Mouse (Mus musculus): Measurements from ENCODE around the gene Topbp1.

Topbp1 gene

DNA sequence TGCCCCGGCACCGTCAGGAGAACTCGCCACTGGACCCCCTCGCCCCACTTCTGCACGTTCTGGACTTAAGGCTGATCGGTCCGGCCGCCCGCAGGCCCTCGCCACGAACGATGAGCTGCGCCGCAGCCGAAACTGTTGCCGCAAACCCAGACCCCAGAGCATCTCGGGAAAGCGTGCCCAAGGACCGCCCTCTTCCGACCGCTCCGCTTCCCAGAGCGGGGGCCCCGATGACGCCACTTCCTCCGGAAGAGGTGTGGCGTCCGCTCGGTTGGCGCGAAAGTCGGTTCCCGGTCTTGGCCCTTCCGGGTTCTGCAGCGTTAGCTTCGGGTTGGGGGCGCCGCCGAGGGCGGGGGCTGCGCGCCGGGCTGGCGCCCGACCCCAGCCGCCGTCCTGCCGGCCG, at the start of gene Topbp1, which contains the start of gene 1300017J02Rik:
Gene Topbp1, plus strand, starts transcription at position 289 of the 400 bp plus-strand sequence.
Gene 1300017J02Rik, minus strand, starts transcription at position 156 of the 400 bp plus-strand sequence.
- DNase-seq (ENCODE audit: low spot score), result peak; percentile 93

DNA sequence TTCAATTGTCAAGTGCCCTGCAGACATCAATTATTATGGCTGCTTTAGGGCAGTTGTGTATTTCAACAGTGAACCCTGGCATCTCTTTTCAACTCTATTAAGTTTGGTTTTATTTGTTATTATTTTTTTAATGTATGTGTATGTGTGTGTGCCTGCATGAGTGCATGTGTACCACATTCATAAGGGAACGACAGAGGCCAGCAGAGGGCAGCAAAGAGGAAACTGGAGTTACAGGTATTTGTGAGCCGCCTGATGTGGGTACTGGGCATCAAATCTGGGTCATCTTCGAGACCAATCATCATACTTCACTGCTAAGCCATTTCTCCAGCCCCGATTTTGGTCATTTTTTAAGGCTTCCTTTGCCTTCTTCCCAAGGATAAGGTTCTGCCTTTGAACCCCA, 39.2 kb upstream of the Topbp1 start:
- DNase-seq (ENCODE audit: low spot score), result no peak

DNA sequence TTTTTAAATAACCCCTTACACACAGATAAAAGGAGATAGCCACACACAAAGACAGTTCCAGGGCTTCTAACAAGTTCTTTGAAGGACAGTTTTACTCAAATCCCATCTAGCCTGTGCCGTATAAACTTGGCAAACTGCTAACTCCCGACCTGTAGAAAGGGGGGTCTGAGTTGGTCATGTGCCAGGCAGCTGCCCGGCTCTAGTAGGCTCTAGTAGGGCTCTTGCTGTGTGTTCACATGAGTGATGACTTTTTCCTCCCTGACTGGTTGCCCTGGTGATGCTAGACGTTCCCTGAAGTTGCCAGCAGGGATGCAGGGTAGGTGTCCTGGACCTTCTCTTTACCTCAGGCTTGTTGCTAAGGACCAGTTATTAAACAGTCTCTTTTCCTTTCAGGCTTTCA, 33.9 kb upstream of the Topbp1 start:
- DNase-seq (ENCODE audit: low spot score), result no peak

DNA sequence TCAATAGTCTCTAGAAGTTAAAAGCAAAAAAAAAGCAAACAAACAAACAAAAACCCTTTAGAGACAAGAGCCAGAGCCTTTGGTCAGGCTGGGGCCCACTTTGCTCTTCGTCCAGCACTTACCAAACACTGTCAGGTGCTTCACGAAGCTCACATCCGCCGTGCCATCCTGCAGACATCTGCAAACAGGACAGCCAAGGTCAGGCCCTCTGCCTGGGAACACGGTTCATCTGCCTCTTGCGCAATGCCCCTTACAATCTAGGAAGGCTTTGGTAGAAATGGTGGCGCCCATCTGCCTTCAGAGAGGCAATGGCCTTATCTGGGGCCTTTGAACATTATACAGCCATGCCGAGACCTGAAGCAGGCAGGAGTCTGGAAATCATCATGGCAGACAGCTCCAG, 30.2 kb upstream of the Topbp1 start:
- no peak for DNase-seq (ENCODE audit: low spot score)

DNA sequence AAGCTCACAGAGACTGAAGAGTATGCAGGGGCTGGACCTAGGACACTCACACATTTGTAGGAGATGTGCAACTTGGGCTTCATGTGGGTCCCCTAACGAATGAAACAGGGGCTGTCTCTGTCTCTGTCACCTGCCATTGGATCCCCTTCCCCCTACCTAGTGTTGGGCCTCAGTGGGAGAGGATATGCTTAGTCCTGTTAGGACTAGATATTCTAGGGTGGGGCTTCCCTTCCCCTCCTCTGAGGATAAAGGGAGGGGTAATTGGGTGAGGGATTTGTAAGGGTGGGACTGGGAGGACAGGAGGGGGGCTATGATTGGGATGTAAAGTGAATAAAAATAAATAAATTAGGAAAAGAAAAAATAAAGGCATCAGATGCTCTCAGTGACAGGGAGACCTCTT, 29.3 kb upstream of the Topbp1 start:
- DNase-seq (ENCODE audit: low spot score), result no peak

DNA sequence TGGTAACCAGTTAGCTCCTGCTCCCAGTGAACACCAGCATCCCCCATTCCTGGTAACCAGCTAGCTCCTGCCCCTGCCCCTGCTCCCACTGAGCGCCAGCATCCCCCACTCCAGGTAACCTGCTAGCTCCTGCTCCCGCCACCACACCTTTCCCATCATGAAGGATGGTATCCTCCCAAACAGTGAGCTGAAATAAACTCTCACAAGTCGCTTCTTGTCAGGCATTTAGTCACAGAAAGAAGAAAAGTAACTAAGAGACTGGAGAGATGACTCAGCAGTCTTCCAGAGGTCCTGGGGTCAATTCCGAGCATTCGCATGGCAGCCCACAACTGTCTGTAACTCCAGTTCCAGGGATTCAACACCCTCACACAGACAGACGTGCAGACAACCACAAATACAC, 28.1 kb upstream of the Topbp1 start:
- DNase-seq (ENCODE audit: low spot score), result no peak

DNA sequence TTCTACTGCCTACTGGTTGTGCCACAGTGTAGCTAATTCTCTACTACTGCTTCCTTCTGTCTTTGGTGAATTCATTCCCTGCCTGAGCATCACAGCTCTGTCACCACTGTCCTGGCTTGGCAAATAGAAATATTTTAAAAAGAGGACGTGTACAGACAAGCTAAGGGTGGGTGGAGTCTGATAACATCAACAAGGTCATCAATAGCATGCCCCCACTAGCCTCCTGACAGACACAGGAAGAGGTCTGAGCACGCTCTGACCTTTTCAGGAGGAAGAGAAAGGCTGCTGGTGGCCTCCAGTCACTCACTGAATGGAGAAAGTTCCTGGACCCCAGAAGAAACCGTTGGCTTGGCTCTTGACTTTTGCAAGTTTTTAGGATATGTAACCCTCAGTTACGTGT, 18.6 kb upstream of the Topbp1 start:
- DNase-seq (ENCODE audit: low spot score), result no peak

DNA sequence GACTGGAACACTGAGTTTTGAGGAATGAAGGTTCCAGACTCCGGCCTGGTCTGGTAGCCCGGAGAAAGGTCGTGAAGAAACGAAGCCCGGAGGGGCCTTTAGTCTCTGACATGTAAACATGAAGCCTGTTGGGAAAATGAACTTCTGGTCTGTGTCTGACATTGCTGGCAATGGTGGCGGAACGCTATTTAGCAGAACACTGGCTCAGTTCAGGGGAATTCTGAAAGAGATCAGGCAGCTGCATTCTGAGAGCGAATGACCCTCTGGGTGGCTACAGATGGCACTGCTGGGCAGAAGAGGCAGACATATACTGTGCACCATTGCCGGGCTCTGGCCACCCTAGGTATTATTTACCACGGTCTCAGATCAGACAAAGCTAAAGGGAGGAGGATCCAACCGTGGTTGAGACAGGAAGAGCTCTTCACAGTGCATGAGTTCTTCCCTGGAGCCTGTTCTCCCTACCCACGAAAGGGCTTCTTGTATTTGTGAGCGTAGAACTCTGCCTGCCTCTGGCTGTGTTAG, 18.1 kb upstream of the Topbp1 start:
- no peak for DNase-seq (ENCODE audit: low spot score)

DNA sequence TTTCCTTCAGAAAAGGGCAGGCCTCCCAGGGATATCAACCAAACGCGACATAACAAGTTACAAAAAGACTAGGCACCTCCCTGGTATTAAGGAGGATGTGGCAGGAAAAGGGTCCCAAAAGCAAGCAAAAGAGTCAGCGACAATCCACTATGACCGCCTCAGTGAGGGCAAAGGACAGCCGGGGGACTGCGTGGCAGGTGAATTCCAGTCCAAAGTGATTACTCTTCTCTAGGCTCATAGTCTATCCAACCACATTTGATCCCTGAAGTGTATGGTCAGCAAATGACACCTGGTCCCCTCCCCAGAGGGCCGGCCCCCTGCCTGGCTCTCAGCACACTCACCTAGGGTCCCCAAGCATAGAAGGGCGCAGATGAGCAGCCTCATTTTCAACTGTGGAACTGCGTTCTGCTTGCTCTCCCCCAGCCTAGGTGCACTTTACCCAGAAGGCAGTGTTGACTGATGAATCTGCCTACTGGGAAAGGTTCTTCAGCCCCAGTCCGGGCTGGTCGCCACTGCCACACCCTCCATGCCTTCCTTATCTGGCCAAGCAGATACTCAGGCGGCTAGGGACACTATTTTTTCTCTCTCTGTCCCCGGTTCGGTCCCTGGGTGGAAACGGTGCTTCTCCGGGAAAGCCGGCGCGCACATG, 17.1 kb upstream of the Topbp1 start:
- DNase-seq (ENCODE audit: low spot score), result no peak

DNA sequence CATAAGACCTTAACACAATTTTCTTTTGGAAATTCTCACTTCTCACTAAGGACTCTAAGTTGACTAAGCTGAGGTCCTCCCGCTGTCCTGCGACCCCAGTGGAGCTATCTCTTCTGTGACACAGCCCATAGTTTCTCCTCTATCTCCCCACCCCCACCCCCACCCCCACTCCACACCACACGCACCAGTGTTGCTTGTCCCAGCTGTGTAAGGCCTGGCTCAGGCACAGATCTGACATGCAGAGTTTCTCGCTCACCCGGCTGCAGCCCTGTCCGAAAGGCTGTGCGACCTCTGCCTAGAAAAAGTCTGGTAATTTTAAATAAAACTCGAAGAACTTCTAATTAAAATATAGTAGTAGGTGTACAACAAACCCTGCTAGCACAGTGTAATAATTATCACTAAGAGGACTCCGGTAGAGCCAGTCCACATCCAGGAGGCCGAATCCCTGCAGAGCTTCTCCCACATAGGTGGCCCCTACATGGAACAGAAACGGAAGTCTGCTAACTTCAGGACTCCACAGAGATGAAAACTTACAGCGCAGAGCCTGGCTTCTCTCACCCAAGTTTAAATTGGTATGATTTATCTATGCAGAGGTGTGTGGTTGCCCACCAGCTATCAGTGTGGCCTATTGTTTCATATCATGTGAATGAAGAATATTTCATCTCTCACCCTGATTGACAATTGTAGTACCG, 16.4 kb upstream of the Topbp1 start:
- DNase-seq (ENCODE audit: low spot score), result no peak

DNA sequence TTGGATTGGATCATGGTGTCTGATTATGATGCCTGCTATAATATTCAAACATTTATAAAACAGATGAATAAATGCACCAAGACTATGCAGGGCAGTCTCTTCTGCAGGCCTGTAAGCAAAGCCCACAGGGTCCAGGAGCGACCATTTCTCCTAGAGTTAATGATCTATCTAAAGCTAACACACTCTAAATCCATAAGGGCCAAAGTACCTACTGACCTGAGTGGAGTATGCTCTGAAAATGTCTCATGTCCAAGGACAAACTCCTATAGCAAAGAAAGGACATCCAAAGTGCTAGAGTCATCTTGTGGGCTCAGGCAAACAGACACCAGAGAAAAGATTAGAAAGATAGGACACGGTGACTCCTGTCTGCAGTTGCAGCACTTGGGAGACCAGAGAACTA, 10.5 kb upstream of the Topbp1 start:
- no peak for DNase-seq (ENCODE audit: low spot score)

DNA sequence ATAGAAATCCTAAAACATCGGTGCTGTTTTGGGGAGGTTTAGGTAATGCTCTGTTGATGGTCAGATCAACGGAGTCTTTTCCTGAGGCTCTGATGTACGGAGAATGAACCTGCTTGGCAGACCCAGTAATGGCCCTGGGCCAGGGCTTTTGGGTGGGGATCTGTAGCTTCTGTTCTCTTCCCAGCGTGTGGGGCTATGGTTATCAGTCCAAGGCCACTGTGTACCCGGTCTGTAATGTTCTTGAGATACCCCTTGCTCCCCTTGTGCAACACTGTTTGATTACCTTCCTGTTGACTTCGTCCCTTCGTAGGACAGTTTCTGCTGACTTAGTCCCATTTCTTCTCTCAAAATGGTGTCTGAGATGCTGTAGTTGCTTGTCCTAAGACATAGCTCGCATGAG, 3.9 kb upstream of the Topbp1 start:
- no peak for DNase-seq (ENCODE audit: low spot score)

DNA sequence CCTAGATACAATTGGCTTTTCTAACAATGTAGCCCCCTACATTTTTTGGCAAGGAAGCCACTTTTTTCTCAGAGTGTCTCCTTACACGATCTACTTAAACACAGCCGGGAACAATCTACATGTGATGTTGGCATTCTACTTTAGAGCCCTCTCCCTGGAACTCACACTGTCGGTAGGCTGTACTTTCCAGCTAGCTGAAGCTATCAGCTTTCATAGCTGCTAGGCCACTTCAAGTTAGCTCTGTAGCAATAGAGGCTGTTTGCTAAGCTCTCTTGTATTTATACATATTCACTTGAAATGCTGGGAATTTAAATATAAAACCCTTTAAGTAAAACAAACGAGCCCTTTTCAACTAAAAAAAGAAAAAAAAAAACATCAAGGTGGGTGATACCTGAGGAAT, 2.8 kb upstream of the Topbp1 start:
- DNase-seq (ENCODE audit: low spot score), result peak; percentile 31

DNA sequence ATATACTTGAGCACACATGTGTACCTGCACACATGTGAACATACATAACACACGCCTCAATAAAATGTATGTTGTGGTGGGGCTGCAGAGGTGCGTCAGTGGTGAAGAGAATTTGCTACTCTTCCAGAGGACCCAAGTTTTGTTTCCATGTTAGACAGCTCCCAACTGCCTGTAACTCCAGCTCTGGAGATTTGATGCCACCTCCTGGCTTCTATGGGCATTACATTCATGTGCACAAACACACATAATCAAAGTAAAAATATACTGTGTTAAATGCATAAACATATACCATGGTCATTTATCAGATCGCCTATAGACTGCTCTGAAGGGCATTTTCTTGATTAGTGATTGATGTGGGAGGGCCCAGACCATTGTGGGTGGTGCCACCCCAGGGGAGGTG, 2.3 kb upstream of the Topbp1 start:
- DNase-seq (ENCODE audit: low spot score), result peak; percentile 65

DNA sequence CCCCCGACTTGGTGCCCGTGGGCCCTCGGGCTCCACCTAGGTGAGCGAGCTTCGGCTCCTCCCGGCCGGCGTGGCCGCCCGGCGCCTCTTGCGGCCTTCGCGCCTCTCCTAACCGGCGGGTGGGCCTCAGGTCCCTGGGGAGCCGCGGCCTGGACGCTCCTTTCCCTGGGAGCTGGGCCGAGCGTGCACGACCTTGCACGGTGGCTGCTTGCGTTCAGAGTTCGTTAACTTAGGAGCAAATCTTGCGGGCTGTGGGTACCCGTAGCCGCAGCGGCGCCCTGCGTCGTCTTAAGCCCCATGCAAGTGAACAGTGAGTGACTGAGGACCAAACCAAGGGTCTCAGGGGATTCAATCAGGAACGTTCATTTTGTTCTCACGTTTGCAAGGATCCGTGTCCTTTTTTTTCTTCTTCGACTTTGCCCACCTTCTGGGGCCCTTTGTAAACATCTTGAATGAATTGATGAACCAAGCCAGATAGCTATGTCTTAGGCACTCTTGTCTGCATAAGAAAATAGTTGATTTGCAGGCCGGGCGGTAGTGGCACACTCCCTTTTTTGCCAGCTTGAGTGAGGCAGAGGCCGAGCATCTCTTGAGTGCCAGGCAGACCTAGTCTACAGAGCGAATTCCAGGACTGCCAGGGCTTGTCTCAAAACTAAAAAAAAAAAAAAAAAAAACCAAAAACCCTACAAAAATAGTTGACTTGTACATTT, 472 bp downstream of the Topbp1 start:
- no peak for DNase-seq (ENCODE audit: low spot score)

DNA sequence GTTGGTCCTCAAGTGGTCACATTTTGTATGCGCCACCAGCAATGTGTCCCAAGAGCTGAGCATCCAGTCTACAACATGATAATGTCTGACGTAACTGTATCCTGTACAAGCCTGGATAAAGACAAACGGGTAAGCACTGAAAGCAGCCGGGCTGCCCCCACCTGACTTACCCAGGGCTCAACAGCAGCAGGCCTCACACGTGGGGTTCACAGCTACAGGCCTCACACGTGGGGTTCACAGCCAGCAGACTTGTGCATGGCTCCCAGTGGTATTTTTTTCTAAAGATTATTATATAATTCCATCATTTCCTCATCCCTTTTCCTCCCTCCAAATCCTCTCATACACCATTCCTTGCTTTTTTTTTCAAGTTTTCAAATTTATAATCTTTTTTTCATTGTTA, 4.8 kb downstream of the Topbp1 start:
- no peak for DNase-seq (ENCODE audit: low spot score)

DNA sequence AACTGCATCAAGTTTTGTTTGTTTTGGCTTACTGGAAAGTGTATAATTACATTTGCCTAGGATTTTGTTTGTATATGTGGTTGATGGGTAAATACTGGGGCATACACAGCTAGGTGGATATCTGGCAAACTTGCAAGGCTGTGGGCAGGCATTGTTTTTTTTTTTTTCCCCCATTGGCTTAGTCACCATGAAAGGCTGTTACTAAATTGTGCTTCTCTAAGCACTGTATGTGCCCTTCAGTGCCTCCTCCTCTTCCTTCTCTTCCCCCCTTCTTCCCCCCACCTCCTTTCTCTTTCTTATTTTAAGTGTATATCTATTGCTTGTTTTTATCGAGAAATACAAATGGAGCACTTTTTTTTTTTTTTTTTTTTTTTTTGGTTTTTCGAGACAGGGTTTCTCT, 19.7 kb downstream of the Topbp1 start:
- peak; percentile 14 for DNase-seq (ENCODE audit: low spot score)

DNA sequence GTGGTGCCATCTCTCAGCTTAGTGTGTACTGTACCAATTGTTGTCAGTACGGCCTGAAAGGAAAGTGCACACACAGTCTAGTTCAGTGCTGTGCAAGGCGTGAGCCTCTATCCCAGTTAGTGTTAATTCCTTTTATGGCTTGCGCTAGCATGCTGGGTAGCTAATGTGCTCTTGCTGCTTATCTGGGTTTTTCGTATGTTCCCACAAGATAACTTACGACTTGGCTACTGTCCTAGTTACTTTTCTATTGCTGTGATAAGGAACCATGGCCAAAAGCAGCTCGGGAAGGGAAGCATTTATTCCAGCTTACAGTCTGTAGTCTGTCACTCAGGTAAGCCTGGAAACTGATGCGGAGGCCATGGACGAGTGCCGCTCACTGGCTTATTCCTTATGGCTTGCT, 21.4 kb downstream of the Topbp1 start:
- no peak for DNase-seq (ENCODE audit: low spot score)

DNA sequence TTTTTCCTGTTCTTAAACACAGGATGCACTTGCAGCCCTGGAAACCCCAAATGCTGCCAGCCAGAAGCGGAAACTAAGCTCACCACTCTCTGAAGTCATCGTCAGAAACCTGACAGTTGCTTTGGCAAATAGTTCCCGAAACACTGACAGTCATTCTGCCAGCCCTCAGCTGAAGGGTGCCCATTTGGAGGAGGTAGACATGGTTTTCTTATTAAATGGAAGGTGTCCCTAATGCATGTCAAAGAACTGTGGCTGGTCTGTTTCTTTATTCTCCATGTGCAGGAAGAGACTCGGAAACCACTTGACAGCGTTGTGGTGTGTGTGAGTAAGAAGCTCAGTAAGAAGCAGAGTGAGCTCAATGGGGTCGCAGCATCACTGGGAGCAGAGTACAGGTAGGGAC, 27.6 kb downstream of the Topbp1 start:
- no peak for DNase-seq (ENCODE audit: low spot score)

DNA sequence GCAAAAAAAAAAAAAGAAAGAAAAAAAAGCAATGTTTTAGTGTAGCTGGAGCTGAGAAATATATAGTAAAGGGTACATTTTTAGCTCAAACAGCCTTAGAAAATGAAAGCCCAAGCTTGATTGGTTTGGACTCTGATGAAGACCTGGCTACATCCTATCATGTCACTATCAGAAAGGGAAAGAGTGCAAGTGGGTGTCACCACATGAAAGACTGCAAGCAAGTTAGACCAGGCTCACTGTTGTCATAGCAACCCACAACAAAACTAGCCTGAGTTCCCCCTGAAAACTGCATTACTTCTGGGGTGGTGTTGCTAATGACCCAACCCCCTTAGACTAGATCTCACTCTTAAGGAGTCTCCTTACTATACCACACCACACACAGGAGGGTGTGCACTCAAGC, 31.9 kb downstream of the Topbp1 start:
- no peak for DNase-seq (ENCODE audit: low spot score)

DNA sequence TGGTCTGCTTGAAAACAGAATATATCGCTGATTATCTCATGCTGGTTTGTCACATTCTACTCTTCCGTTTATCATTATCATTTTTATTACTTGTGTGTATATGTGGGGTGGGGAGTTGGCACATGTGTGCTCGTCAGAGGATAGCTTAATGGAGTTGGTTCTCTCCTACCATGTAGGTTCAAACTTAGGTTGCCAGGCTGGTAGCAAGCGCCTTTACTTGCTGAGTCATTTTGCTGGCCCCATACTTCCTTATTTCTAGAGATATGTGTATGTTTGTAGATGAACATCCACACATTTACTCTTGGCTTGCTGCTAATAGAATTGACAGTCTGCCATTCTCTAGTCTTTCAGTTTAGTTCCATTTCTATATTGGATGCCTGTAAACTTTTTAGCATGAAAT, 42.0 kb downstream of the Topbp1 start:
- no peak for DNase-seq (ENCODE audit: low spot score)

DNA sequence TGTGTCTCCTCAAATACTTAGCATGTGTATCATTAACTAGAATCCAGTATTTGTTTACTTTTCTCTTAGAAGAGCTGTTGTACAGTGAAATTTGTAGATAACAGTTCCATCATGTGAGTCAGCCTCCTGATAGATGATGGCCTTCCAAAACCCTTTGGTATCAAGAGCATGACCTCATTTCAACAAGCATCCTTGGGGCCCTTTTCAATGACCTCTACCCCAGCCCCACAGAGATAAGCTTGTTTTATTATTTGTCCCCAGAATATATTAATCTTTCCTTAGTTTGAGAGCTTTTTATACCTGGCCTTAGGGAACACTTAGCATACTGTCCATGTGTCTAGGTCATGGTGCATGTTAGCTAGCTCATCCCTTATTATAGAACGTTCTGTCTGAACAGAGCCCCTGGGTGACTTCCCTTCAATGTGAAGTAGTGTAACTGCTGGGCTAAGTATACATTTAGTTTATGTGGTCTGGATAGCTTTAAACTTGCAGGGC, 43.0 kb downstream of the Topbp1 start:
- DNase-seq (ENCODE audit: low spot score), result no peak

DNA sequence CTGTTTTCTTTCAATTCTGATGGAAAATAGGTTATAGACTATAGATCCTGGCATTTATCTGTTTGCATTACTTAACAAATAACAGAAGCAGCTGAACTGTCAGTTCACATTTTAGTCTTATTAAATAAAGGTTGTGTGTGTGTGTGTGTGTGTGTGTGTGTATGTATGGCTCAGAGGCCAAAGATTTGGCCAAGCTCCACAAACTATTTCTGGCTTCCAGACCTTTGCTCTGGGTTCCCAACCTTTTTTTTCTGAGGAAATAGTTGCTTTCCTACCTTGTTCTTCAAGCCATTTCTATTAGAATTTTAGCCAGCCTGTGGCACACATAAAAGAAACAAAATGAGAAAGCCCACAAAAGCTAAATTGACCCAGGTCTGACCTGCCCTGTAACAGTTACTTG, 43.8 kb downstream of the Topbp1 start:
- no peak for DNase-seq (ENCODE audit: low spot score)

Data from lung, postnatal 25 days (tissue).